Mouse (Mus musculus) Patski (cell line): ENCODE results near the gene Polr3e. TPM values are rescaled to one million over a fixed set of nuclear protein-coding genes. Genes with fewer than 3 reads are reported as not detected.

Source experiments
- ATAC-seq: fragments of 100-300 bp; one replicate; pipeline ENCODE4 v1.8.0; 2021
- CTCF ChIA-PET: fragments of 350-600 bp; sonication (Branson Sonifier 250); formaldehyde crosslinking; loops from one replicate; lab custom pipeline; 2022; ENCODE audit warnings: inconsistent platforms; lab: Charles Lee
- POLR2A ChIA-PET: fragments of 350-600 bp; sonication (Branson Sonifier 250); formaldehyde crosslinking; loops from one replicate; lab custom pipeline; 2022; ENCODE audit warnings: antibody characterized with exemption, inconsistent platforms; lab: Charles Lee
- DNase-seq: peaks from one replicate; pipeline ENCODE4 v3.0.0-alpha.2; 2011; ENCODE audit warnings: low read depth, low spot score
- H3K27me3 ChIP-seq: fragments of 371-371 bp; one replicate; pipeline ENCODE4 v1.5.1; 2021
- CTCF ChIP-seq: fragments of 100-300 bp; IDR thresholded peaks from one replicate; pipeline ENCODE4 v1.5.1; 2021
- in situ Hi-C: fragments of 300-500 bp; cut with MboI; formaldehyde crosslinking; loops from 3 replicates; pipeline ENCODE4 v1.11.1; 2018; ENCODE audit warnings: low pct_unique_long_range_greater_than_20kb, mixed read lengths
- polyA plus RNA-seq: library from polyadenylated mRNA; unstranded; gene quantifications from one replicate; pipeline ENCODE4 v1.2.3, GENCODE M21; 2021

Gene Polr3e
- polyA plus RNA-seq, 1 experiment from 2014 or later: 27.2 TPM

- DNase-seq (no peak), ATAC-seq (no peak)
- POLR2A ChIA-PET: interaction anchor here (0.6 to 2.1 kb wide), 3 partner anchors 8 to 133 kb away, joined by 3 to 5 read pairs (median 4); no protein-coding TSS in a partner anchor
- no peaks in the 10 kb centered on the region for H3K27me3 ChIP-seq
- no peak for TF ChIP-seq CTCF
- in situ Hi-C loops: no loop called here
- CTCF ChIA-PET: interaction anchor here (1.3 to 2.1 kb wide), 4 partner anchors 10 to 55 kb away, joined by 3 to 12 read pairs (median 4); no protein-coding TSS in a partner anchor
Observed at GRCm38 (mm10) chr7:120982968-120983367, 65.4 kb downstream of the Polr3e start.

GRCm38 (mm10) chr7:120991191-120991590, 73.6 kb downstream of the Polr3e start:
- TF ChIP-seq CTCF: no peak
- CTCF ChIA-PET: interaction anchor here (1.7 kb wide), 1 partner anchor 11 kb away, joined by 7 read pairs; no protein-coding TSS in a partner anchor
- in situ Hi-C loops: no loop called here

More at GRCm38 (mm10) chr7:120991191-120991590, 73.6 kb downstream of the Polr3e start:
- DNase-seq (no peak), ATAC-seq (no peak)
- H3K27me3 ChIP-seq: no peaks in the 10 kb centered on the region
- POLR2A ChIA-PET: interaction anchor here (1.0 kb wide), 1 partner anchor 9 kb away, joined by 4 read pairs; the partner anchor contains the start of genes Cdr2 and Mfsd13b

Other genes starting within 250 kb of the Polr3e start
- gene Pdzd9, start 247.4 kb upstream of the Polr3e start, polyA plus RNA-seq: 0.30 TPM
- 25.9 TPM for gene Mosmo, start 240.1 kb upstream of the Polr3e start, polyA plus RNA-seq
- gene Vwa3a, start 178.4 kb upstream of the Polr3e start, polyA plus RNA-seq: 0.06 TPM
- gene Gm5737, start 105.4 kb upstream of the Polr3e start, polyA plus RNA-seq: not detected
- 21.8 TPM for gene Eef2k, start 74.9 kb upstream of the Polr3e start, polyA plus RNA-seq
- gene Cdr2, start 64.6 kb downstream of the Polr3e start, polyA plus RNA-seq: 39.9 TPM
- 0.09 TPM for gene Mfsd13b, start 64.8 kb downstream of the Polr3e start, polyA plus RNA-seq
- gene Mettl9, start 116.7 kb downstream of the Polr3e start, polyA plus RNA-seq: 145 TPM
- gene Igsf6, start 156.8 kb downstream of the Polr3e start, polyA plus RNA-seq: 0.17 TPM
- gene Otoa, start 163.9 kb downstream of the Polr3e start, polyA plus RNA-seq: 0.09 TPM